Mouse (Mus musculus) small intestine, adult 2 months (tissue): ENCODE results near the gene Fsd2.

Experiments
- CTCF ChIP-seq: fragments of 200-500 bp; IDR thresholded peaks from 2 replicates; pipeline ENCODE4 v1.5.1; 2012; ENCODE audit warnings: low read depth, mild to moderate bottlenecking, control low read depth, inconsistent platforms, low read length, moderate library complexity, mixed read lengths; ENCODE audit not compliant: insufficient replicate concordance, insufficient read length; ENCODE audit errors: extremely low read depth
- POLR2A ChIP-seq: fragments of 200-500 bp; IDR thresholded peaks from 2 replicates; pipeline ENCODE4 v1.6.1; 2012; ENCODE audit warnings: low read depth, mild to moderate bottlenecking, control low read depth, inconsistent platforms, low read length, moderate library complexity

GRCm38 (mm10) chr7:81538070-81538675 is 28.6 kb downstream of the Fsd2 start:
- TF ChIP-seq POLR2A (no peak), CTCF (no peak)
